Mouse (Mus musculus) CH12.LX (cell line): ENCODE measurements at regions not wholly inside any gene's neighbourhood (a gene's known extent, or its start where the extent isn't known, plus 50 kb on each side); places are given as distances from the start of the nearest gene placed in this dataset.

Experiments
- DNase-seq: peaks from one replicate; pipeline ENCODE4 v3.0.0-alpha.2; 2013; ENCODE audit errors: extremely low read depth
- H3K27ac ChIP-seq: 2 replicates; pipeline ENCODE4 v1.5.1; 2012; ENCODE audit warnings: low read depth, mild to moderate bottlenecking, control low read depth, moderate library complexity; ENCODE audit not compliant: insufficient read depth
- H3K27me3 ChIP-seq: replicated peaks from 2 replicates; pipeline ENCODE3; 2012; ENCODE audit warnings: inconsistent platforms
- H3K36me3 ChIP-seq, 2 experiments: replicated peaks in 1 of 2; 2 replicates each; pipeline versions ENCODE3 to v1.6.1; 2012; ENCODE audit warnings: inconsistent platforms in 1 of 2, low read length in 1 of 2, mild to moderate bottlenecking in 1 of 2, mixed read lengths in 1 of 2, moderate library complexity in 1 of 2; ENCODE audit not compliant: control insufficient read depth in 1 of 2, insufficient read depth in 1 of 2
- H3K4me1 ChIP-seq, 2 experiments: 2 replicates each; pipeline ENCODE4 v1.6.1; 2012; ENCODE audit warnings: inconsistent platforms in 1 of 2, moderate library complexity in 1 of 2; ENCODE audit not compliant: insufficient read depth in 2 of 2, control insufficient read depth in 1 of 2
- H3K4me2 ChIP-seq: 2 replicates; pipeline ENCODE4 v1.6.1; 2012; ENCODE audit warnings: low read depth, mild to moderate bottlenecking, control low read depth; ENCODE audit not compliant: poor library complexity, insufficient read depth, severe bottlenecking
- H3K4me3 ChIP-seq, 3 experiments: fragments of 150-350 bp in 1 of 3; sonication (generic) in 1 of 3; replicated peaks in 1 of 3; 2 replicates each; pipeline versions ENCODE3 to v1.5.1; 2011 to 2012; ENCODE audit warnings: low read depth in 2 of 3, low read length in 2 of 3, mild to moderate bottlenecking in 2 of 3, moderate library complexity in 2 of 3, control low read depth in 1 of 3, improper control_type of control experiment in 1 of 3, inconsistent platforms in 1 of 3, mixed read lengths in 1 of 3; ENCODE audit not compliant: poor library complexity in 1 of 3
- H3K79me2 ChIP-seq: replicated peaks from 2 replicates; pipeline ENCODE4 v1.6.1; 2012; ENCODE audit warnings: mild to moderate bottlenecking, moderate library complexity; ENCODE audit not compliant: control insufficient read depth, poor library complexity, insufficient read depth, severe bottlenecking; ENCODE audit errors: extremely low read depth
- H3K9ac ChIP-seq: 2 replicates; pipeline ENCODE4 v1.6.1; 2012; ENCODE audit warnings: low read depth, mild to moderate bottlenecking, control low read depth, moderate library complexity; ENCODE audit not compliant: insufficient read depth
- H3K9me3 ChIP-seq: replicated peaks from 2 replicates; pipeline ENCODE3; 2012; ENCODE audit warnings: low read length, inconsistent platforms, mixed read lengths
- BHLHE40 ChIP-seq: IDR thresholded peaks from 2 replicates; pipeline ENCODE4 v1.6.1; 2011; ENCODE audit warnings: mild to moderate bottlenecking, low read depth, low read length, improper control_type of control experiment
- CHD1 ChIP-seq: IDR thresholded peaks from 2 replicates; pipeline ENCODE4 v1.6.1; 2012; ENCODE audit warnings: low read depth, low read length, improper control_type of control experiment, inconsistent platforms
- CHD2 ChIP-seq: IDR thresholded peaks from 2 replicates; pipeline ENCODE4 v1.6.1; 2011; ENCODE audit warnings: low read length, improper control_type of control experiment
- EP300 ChIP-seq: IDR thresholded peaks from 2 replicates; pipeline ENCODE4 v1.6.1; 2011; ENCODE audit warnings: low read length, improper control_type of control experiment
- ETS1 ChIP-seq: conservative IDR thresholded peaks from 2 replicates; pipeline ENCODE4 v1.6.1; 2012; ENCODE audit warnings: low read depth, mild to moderate bottlenecking, inconsistent platforms, low read length, improper control_type of control experiment, moderate library complexity
- IRF4 ChIP-seq: IDR thresholded peaks from 2 replicates; pipeline ENCODE4 v1.6.1; 2014; ENCODE audit warnings: low read depth, mild to moderate bottlenecking, inconsistent platforms, low read length, improper control_type of control experiment
- JUN ChIP-seq: IDR thresholded peaks from 2 replicates; pipeline ENCODE4 v1.6.1; 2011; ENCODE audit warnings: low read depth, mild to moderate bottlenecking, low read length, improper control_type of control experiment, moderate library complexity; ENCODE audit not compliant: insufficient read depth
- MAX ChIP-seq: IDR thresholded peaks from 2 replicates; pipeline ENCODE4 v1.6.1; 2011; ENCODE audit warnings: low read length, improper control_type of control experiment
- MAZ ChIP-seq: IDR thresholded peaks from 2 replicates; pipeline ENCODE4 v1.6.1; 2012; ENCODE audit warnings: low read depth, mild to moderate bottlenecking, inconsistent platforms, low read length, improper control_type of control experiment, moderate library complexity
- MEF2A ChIP-seq: IDR thresholded peaks from 2 replicates; pipeline ENCODE4 v1.6.1; 2014; ENCODE audit warnings: low read depth, mild to moderate bottlenecking, inconsistent platforms, low read length, improper control_type of control experiment, borderline replicate concordance
- MYC ChIP-seq: IDR thresholded peaks from 2 replicates; pipeline ENCODE4 v1.6.1; 2011; ENCODE audit warnings: low read depth, mild to moderate bottlenecking, improper control_type of control experiment, low read length
- NELFE ChIP-seq: IDR thresholded peaks from 2 replicates; pipeline ENCODE4 v1.6.1; 2011; ENCODE audit warnings: low read depth, low read length, improper control_type of control experiment
- PAX5 ChIP-seq: IDR thresholded peaks from 2 replicates; pipeline ENCODE4 v1.6.1; 2012; ENCODE audit warnings: low read length, inconsistent platforms, mixed read lengths
- POLR2AphosphoS2 ChIP-seq: IDR thresholded peaks from 2 replicates; pipeline ENCODE4 v1.6.1; 2011; ENCODE audit warnings: low read depth, low read length, improper control_type of control experiment
- RCOR1 ChIP-seq: conservative IDR thresholded peaks from 2 replicates; pipeline ENCODE4 v1.6.1; 2012; ENCODE audit warnings: low read depth, mild to moderate bottlenecking, inconsistent platforms, low read length, improper control_type of control experiment
- SIN3A ChIP-seq: IDR thresholded peaks from 2 replicates; pipeline ENCODE4 v1.6.1; 2012; ENCODE audit warnings: low read length, improper control_type of control experiment, inconsistent platforms
- SMC3 ChIP-seq: IDR thresholded peaks from 2 replicates; pipeline ENCODE4 v1.6.1; 2011; ENCODE audit warnings: low read depth, low read length, improper control_type of control experiment
- TBP ChIP-seq: conservative IDR thresholded peaks from 2 replicates; pipeline ENCODE4 v1.6.1; 2011; ENCODE audit warnings: low read depth, low read length, improper control_type of control experiment
- TCF12 ChIP-seq: IDR thresholded peaks from 2 replicates; pipeline ENCODE4 v1.6.1; 2014; ENCODE audit warnings: low read depth, mild to moderate bottlenecking, inconsistent platforms, low read length, improper control_type of control experiment
- UBTF ChIP-seq: IDR thresholded peaks from 2 replicates; pipeline ENCODE4 v1.6.1; 2012; ENCODE audit warnings: low read depth, mild to moderate bottlenecking, inconsistent platforms, low read length, improper control_type of control experiment, moderate library complexity
- USF1 ChIP-seq: IDR thresholded peaks from 2 replicates; pipeline ENCODE4 v1.6.1; 2014; ENCODE audit warnings: low read depth, mild to moderate bottlenecking, inconsistent platforms, low read length, improper control_type of control experiment
- USF2 ChIP-seq: conservative IDR thresholded peaks from 2 replicates; pipeline ENCODE4 v1.6.1; 2011; ENCODE audit warnings: low read depth, low read length, improper control_type of control experiment
- ZC3H11A ChIP-seq: IDR thresholded peaks from 2 replicates; pipeline ENCODE4 v1.6.1; 2012; ENCODE audit warnings: low read depth, mild to moderate bottlenecking, inconsistent platforms, low read length, improper control_type of control experiment
- ZKSCAN1 ChIP-seq: IDR thresholded peaks from 2 replicates; pipeline ENCODE4 v1.6.1; 2012; ENCODE audit warnings: low read depth, inconsistent platforms, low read length, improper control_type of control experiment, borderline replicate concordance
- dilution Hi-C: fragments of 300-500 bp; cut with MboI; formaldehyde crosslinking; loops from 2 replicates; pipeline ENCODE4 v1.14.3; 2020; ENCODE audit warnings: low sequenced_read_pairs; ENCODE audit not compliant: extremely low pct_unique_long_range_greater_than_20kb, extremely low pct_ligation_motif_present
- in situ Hi-C: fragments of 300-500 bp; cut with MboI; formaldehyde crosslinking; loops from 3 replicates; pipeline ENCODE4 v1.14.3; 2019; ENCODE audit warnings: low sequenced_read_pairs, low pct_ligation_motif_present, low pct_unique_long_range_greater_than_20kb, mixed read lengths

DNA sequence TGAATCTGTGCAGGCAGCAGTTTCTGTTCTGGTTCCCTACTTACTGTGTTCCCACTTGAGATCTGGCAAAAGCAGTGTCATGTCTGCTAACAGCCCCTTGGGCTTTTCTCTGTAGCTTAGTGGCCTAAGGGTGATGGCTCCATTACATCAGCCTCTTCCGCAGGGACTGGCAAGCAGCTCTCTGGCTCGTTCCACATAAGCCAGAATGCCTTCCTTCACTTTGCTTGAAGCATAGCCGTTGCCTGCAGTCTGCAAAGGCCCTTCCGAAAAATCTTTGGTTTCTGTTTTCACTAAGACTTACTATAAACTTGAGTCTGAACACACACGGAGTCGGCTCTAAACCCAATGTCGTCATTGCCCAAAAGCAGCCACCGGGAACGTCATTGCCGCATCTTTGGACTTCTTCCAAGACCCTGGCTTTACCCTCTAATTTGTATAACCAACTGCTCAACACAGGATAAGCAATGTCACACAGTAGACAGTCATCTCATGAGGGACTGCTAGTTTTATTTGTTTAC lies 74.8 kb upstream of the Mycbp2 start:
- H3K27ac ChIP-seq: peak overlapping the region; percentile 38
- H3K9me3 ChIP-seq: no peaks in the 10 kb centered on the region
- TF ChIP-seq ETS1: no peak
- no peak for TF ChIP-seq CHD2
- TF ChIP-seq MAX: no peak
- no peak for TF ChIP-seq IRF4
- TF ChIP-seq JUN: no peak
- no peak for TF ChIP-seq TCF12
- TF ChIP-seq ZKSCAN1: no peak
- TF ChIP-seq PAX5: no peak
- TF ChIP-seq SMC3: no peak
- TF ChIP-seq USF2: no peak
- no peak for TF ChIP-seq TBP
- TF ChIP-seq NELFE: no peak
- no peak for TF ChIP-seq EP300
- TF ChIP-seq RCOR1: no peak
- TF ChIP-seq MEF2A: no peak
- TF ChIP-seq MYC: no peak
- TF ChIP-seq UBTF: no peak
- H3K4me1 ChIP-seq: peaks cover 2 to 27% of the 10 kb centered on the region in 2 experiments; a peak in 3 of 4 replicates
- DNase-seq: no peak
- 0 out of 2 replicates have a peak overlapping the region, but pooled peaks have one; percentile 6 for H3K4me2 ChIP-seq
- H3K36me3 ChIP-seq: no peaks in the 10 kb centered on the region
- no peaks in the 10 kb centered on the region for H3K27me3 ChIP-seq
- H3K79me2 ChIP-seq: no peaks in the 10 kb centered on the region
- H3K9ac ChIP-seq: 0 out of 2 replicates have a peak overlapping the region, but pooled peaks have one; percentile 0
- dilution Hi-C loops: no loop called here
- in situ Hi-C loops: no loop called here
- no peak overlapping the region for H3K4me3 ChIP-seq

DNA sequence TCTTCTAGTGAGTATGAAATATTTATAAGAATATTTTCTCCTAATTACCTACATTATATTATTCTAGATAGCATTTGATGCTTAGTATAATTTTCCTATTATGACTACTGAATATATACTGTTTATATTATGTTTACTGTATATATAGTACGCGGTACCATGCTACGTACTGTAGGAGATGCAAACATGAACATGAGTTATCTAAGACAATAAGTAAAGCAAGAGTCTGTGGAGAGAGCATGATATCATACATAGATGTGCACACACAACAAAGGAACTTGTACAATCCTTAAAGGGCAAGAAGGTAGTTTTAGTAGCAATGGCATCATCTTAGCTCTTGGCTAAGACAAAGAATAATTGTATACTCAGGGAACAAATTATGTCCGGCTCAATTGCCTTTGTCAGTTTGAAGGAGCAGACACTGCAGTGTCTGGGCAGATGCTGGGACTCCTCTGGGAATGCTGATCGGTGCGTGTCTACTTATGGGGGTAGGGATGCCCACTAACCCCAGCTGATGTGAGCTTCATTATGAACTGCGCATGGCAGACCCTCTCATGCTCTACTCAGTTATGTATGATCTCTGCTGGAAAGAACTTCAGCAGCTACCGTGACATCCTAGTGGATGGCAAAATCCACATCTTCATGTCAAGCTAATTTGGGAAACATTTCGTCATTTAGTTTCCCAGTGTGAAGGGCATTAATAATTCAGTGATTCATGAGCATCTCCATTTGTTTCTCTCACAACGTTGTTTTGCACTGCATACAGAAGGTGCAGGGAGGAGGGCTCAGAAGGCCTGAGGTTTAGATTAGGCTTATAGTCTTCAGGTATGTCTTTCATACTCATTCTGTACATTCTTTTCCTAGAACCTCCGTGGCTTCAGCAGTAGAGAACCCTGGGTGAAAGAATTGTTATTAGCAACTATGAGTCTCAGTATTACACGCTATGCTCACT lies 70.8 kb upstream of the Mycbp2 start:
- Histone ChIP-seq H3K27me3 (no peaks in the 10 kb centered on the region), H3K4me1 (peaks cover 0 to 22% of the 10 kb centered on the region in 2 experiments; a peak in 1 of 4 replicates), H3K27ac (no peak overlapping the region), H3K79me2 (no peaks in the 10 kb centered on the region), H3K9ac (no peak overlapping the region), H3K4me3 (no peak overlapping the region), H3K36me3 (no peaks in the 10 kb centered on the region), H3K9me3 (no peaks in the 10 kb centered on the region), H3K4me2 (no peak overlapping the region)
- no peak for TF ChIP-seq USF1
- no peak for TF ChIP-seq MAZ
- no peak for TF ChIP-seq USF2
- TF ChIP-seq JUN: no peak
- no peak for TF ChIP-seq NELFE
- no peak for TF ChIP-seq MEF2A
- no peak for TF ChIP-seq BHLHE40
- TF ChIP-seq MYC: no peak
- TF ChIP-seq ZC3H11A: no peak
- TF ChIP-seq MAX: no peak
- TF ChIP-seq POLR2AphosphoS2: no peak
- TF ChIP-seq TBP: no peak
- no peak for TF ChIP-seq SIN3A
- no peak for TF ChIP-seq CHD1
- no peak for DNase-seq
- in situ Hi-C loops (no loop called here), dilution Hi-C loops (no loop called here)
